Mouse (Mus musculus): ENCODE data around the gene Ndufs6. TPM values are rescaled to one million over a fixed set of nuclear protein-coding genes. Genes with fewer than 3 reads are reported as not detected.

Ndufs6 gene
- polyA plus RNA-seq, 1 experiment = 92.0 TPM

GRCm38 (mm10) chr13:73346743-73347142 is 18.4 kb upstream of the Ndufs6 start:
- no peaks in the 10 kb centered on the region for H3K4me1 ChIP-seq (ENCODE audit: control insufficient read depth, insufficient read depth, low read length)
- H3K4me3 ChIP-seq (ENCODE audit: insufficient read depth, low read length) = no peak overlapping the region
- TF ChIP-seq POLR2A (IDR thresholded peaks at IDR 0.05; ENCODE audit: borderline replicate concordance, low read depth, low read length) (no peak), CTCF (IDR thresholded peaks at IDR 0.05; ENCODE audit: low read depth, low read length) (no peak)
- no peak overlapping the region for H3K27ac ChIP-seq (ENCODE audit: insufficient read depth, low read depth, low read length)

- Histone ChIP-seq H3K4me3 (ENCODE audit: insufficient read depth, low read length) (no peak overlapping the region), H3K4me1 (ENCODE audit: control insufficient read depth, insufficient read depth, low read length) (no peaks in the 10 kb centered on the region), H3K27ac (ENCODE audit: insufficient read depth, low read depth, low read length) (no peak overlapping the region)
- no peak for TF ChIP-seq CTCF (IDR thresholded peaks at IDR 0.05; ENCODE audit: low read depth, low read length)
- TF ChIP-seq POLR2A (IDR thresholded peaks at IDR 0.05; ENCODE audit: borderline replicate concordance, low read depth, low read length) = no peak
These were observed 17.8 kb upstream of the Ndufs6 start for GRCm38 (mm10) chr13:73346131-73346530.

- Histone ChIP-seq H3K27ac (ENCODE audit: insufficient read depth, low read depth, low read length) (no peak overlapping the region), H3K4me1 (ENCODE audit: control insufficient read depth, insufficient read depth, low read length) (no peaks in the 10 kb centered on the region), H3K4me3 (ENCODE audit: insufficient read depth, low read length) (no peak overlapping the region)
- TF ChIP-seq POLR2A (IDR thresholded peaks at IDR 0.05; ENCODE audit: borderline replicate concordance, low read depth, low read length) (no peak), CTCF (IDR thresholded peaks at IDR 0.05; ENCODE audit: low read depth, low read length) (peak; percentile 39; the same call in 1 of the 2 replicates)
These were observed 17.0 kb upstream of the Ndufs6 start for GRCm38 (mm10) chr13:73345102-73345890.

GRCm38 (mm10) chr13:73336753-73337152 is 8.4 kb upstream of the Ndufs6 start:
- Histone ChIP-seq H3K4me1 (ENCODE audit: control insufficient read depth, insufficient read depth, low read length) (peaks cover 1% of the 10 kb centered on the region), H3K4me3 (ENCODE audit: insufficient read depth, low read length) (no peak overlapping the region), H3K27ac (ENCODE audit: insufficient read depth, low read depth, low read length) (no peak overlapping the region)
- TF ChIP-seq POLR2A (IDR thresholded peaks at IDR 0.05; ENCODE audit: borderline replicate concordance, low read depth, low read length) (no peak), CTCF (IDR thresholded peaks at IDR 0.05; ENCODE audit: low read depth, low read length) (no peak)

GRCm38 (mm10) chr13:73331736-73332135 is 3.4 kb upstream of the Ndufs6 start:
- peaks cover 18% of the 10 kb centered on the region for H3K4me1 ChIP-seq (ENCODE audit: control insufficient read depth, insufficient read depth, low read length)
- no peak overlapping the region for H3K27ac ChIP-seq (ENCODE audit: insufficient read depth, low read depth, low read length)
- H3K4me3 ChIP-seq (ENCODE audit: insufficient read depth, low read length) = peak overlapping the region; percentile 88
- no peak for TF ChIP-seq CTCF (IDR thresholded peaks at IDR 0.05; ENCODE audit: low read depth, low read length)
- TF ChIP-seq POLR2A (IDR thresholded peaks at IDR 0.05; ENCODE audit: borderline replicate concordance, low read depth, low read length) = no peak

GRCm38 (mm10) chr13:73330844-73331501 is 2.6 kb upstream of the Ndufs6 start:
- no peak for TF ChIP-seq CTCF (IDR thresholded peaks at IDR 0.05; ENCODE audit: low read depth, low read length)
- no peak for TF ChIP-seq POLR2A (IDR thresholded peaks at IDR 0.05; ENCODE audit: borderline replicate concordance, low read depth, low read length)
- H3K4me3 ChIP-seq (ENCODE audit: insufficient read depth, low read length) = peak overlapping the region; percentile 88
- H3K4me1 ChIP-seq (ENCODE audit: control insufficient read depth, insufficient read depth, low read length) = peaks cover 18% of the 10 kb centered on the region
- H3K27ac ChIP-seq (ENCODE audit: insufficient read depth, low read depth, low read length) = peak overlapping the region; percentile 65

- no peak for TF ChIP-seq CTCF (IDR thresholded peaks at IDR 0.05; ENCODE audit: low read depth, low read length)
- TF ChIP-seq POLR2A (IDR thresholded peaks at IDR 0.05; ENCODE audit: borderline replicate concordance, low read depth, low read length) = no peak
- Histone ChIP-seq H3K27ac (ENCODE audit: insufficient read depth, low read depth, low read length) (no peak overlapping the region), H3K4me3 (ENCODE audit: insufficient read depth, low read length) (no peak overlapping the region), H3K4me1 (ENCODE audit: control insufficient read depth, insufficient read depth, low read length) (peaks cover 3% of the 10 kb centered on the region; the same call in 1 of the 2 replicates)
These were observed 4.9 kb downstream of the Ndufs6 start for GRCm38 (mm10) chr13:73323406-73323805.

- Histone ChIP-seq H3K4me3 (ENCODE audit: insufficient read depth, low read length) (no peak overlapping the region), H3K4me1 (ENCODE audit: control insufficient read depth, insufficient read depth, low read length) (peaks cover 3% of the 10 kb centered on the region; the same call in 1 of the 2 replicates), H3K27ac (ENCODE audit: insufficient read depth, low read depth, low read length) (no peak overlapping the region)
- no peak for TF ChIP-seq POLR2A (IDR thresholded peaks at IDR 0.05; ENCODE audit: borderline replicate concordance, low read depth, low read length)
- no peak for TF ChIP-seq CTCF (IDR thresholded peaks at IDR 0.05; ENCODE audit: low read depth, low read length)
These were observed 5.7 kb downstream of the Ndufs6 start for GRCm38 (mm10) chr13:73322626-73323025.

- no peak overlapping the region for H3K27ac ChIP-seq (ENCODE audit: insufficient read depth, low read depth, low read length)
- no peaks in the 10 kb centered on the region for H3K4me1 ChIP-seq (ENCODE audit: control insufficient read depth, insufficient read depth, low read length)
- no peak for TF ChIP-seq POLR2A (IDR thresholded peaks at IDR 0.05; ENCODE audit: borderline replicate concordance, low read depth, low read length)
- no peak overlapping the region for H3K4me3 ChIP-seq (ENCODE audit: insufficient read depth, low read length)
These were observed 8.3 kb downstream of the Ndufs6 start for GRCm38 (mm10) chr13:73320048-73320447.
